Mouse (Mus musculus) ES-Bruce4 (cell line): ENCODE measurements at regions not wholly inside any gene's neighbourhood (a gene's known extent, or its start where the extent isn't known, plus 50 kb on each side); places are given as distances from the start of the nearest gene placed in this dataset.

Experiments
- CTCF ChIP-seq: IDR thresholded peaks from one replicate; pipeline ENCODE4 v1.8.1; 2011; ENCODE audit warnings: low read depth, low read length
- EP300 ChIP-seq: IDR thresholded peaks from 2 replicates; pipeline ENCODE4 v1.6.1; 2011; ENCODE audit warnings: low read depth, low read length; ENCODE audit not compliant: insufficient read depth
- POLR2A ChIP-seq: IDR thresholded peaks from one replicate; pipeline ENCODE4 v1.8.1; 2011; ENCODE audit warnings: low read length; ENCODE audit not compliant: insufficient read depth

DNA sequence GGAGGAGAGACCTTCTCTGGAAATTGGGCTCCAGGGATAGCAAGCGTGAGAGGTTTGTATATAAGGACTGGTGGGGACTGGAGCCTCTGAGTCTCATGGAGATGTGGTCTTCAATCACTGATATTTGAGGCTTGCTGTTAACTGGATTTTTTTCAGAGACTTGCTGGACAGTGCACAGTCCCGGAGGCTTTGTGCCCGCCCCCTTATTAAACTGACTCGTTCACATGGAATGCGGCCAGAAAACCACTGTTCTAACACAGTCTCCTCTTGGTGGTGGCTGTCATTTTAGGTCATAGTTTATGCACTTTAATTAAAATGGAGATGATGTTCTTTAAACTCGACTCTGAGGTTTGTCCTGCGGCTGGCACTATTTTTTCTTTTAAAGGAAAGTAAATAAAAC is 378.9 kb downstream of the Nkx6-1 start:
- no peak for TF ChIP-seq CTCF
- TF ChIP-seq POLR2A = no peak
- TF ChIP-seq EP300 = no peak
